Mouse (Mus musculus) limb, embryonic 14.5 days (tissue): Measurements from ENCODE around the gene Cs. TPM values are rescaled to one million over a fixed set of nuclear protein-coding genes. Genes with fewer than 3 reads are reported as not detected.

Experiments
- ATAC-seq: fragments of 200-750 bp; cut with Nextera tagmentation; 2 replicates; pipeline ENCODE4 v1.8.0; 2017; ENCODE audit warnings: low read depth, moderate number of reproducible peaks, moderate TSS enrichment; ENCODE audit not compliant: low FRiP score
- DNase-seq: peaks from one replicate; pipeline ENCODE4 v3.0.0-alpha.2; 2015; ENCODE audit warnings: low spot score
- H3K27ac ChIP-seq: fragments of 300-500 bp; sonication (generic); replicated peaks from 2 replicates; pipeline ENCODE4 v1.5.1; 2014; ENCODE audit warnings: low read depth, mild to moderate bottlenecking, low read length, moderate library complexity, mixed read lengths
- H3K27me3 ChIP-seq: fragments of 300-500 bp; sonication (generic); 2 replicates; pipeline ENCODE4 v1.6.1; 2014; ENCODE audit warnings: low read length, mixed read lengths; ENCODE audit not compliant: control insufficient read depth, insufficient read depth
- H3K36me3 ChIP-seq: fragments of 300-500 bp; sonication (generic); 2 replicates; pipeline ENCODE4 v1.6.1; 2014; ENCODE audit warnings: mild to moderate bottlenecking, low read length, moderate library complexity, mixed read lengths; ENCODE audit not compliant: control insufficient read depth, insufficient read depth
- H3K4me1 ChIP-seq: fragments of 300-500 bp; sonication (generic); 2 replicates; pipeline ENCODE4 v1.6.1; 2014; ENCODE audit warnings: antibody characterized with exemption, low read length, mixed read lengths; ENCODE audit not compliant: control insufficient read depth, insufficient read depth
- H3K4me2 ChIP-seq: fragments of 300-500 bp; sonication (generic); replicated peaks from 2 replicates; pipeline ENCODE4 v1.6.1; 2014; ENCODE audit warnings: low read depth, mild to moderate bottlenecking, low read length, moderate library complexity; ENCODE audit not compliant: severe bottlenecking
- H3K4me3 ChIP-seq: fragments of 300-500 bp; sonication (generic); replicated peaks from 2 replicates; pipeline ENCODE4 v1.5.1; 2014; ENCODE audit warnings: low read length
- H3K9ac ChIP-seq: fragments of 300-500 bp; sonication (generic); 2 replicates; pipeline ENCODE4 v1.6.1; 2014; ENCODE audit warnings: mild to moderate bottlenecking, low read depth, low read length, moderate library complexity; ENCODE audit not compliant: severe bottlenecking
- H3K9me3 ChIP-seq: fragments of 300-500 bp; sonication (generic); 2 replicates; pipeline ENCODE4 v1.6.1; 2016; ENCODE audit warnings: low read length; ENCODE audit not compliant: control insufficient read depth
- POLR2A ChIP-seq: fragments of 200-500 bp; IDR thresholded peaks from 2 replicates; pipeline ENCODE4 v1.8.0; 2012; ENCODE audit warnings: inconsistent platforms, mild to moderate bottlenecking, moderate library complexity, borderline replicate concordance; ENCODE audit not compliant: insufficient read depth, insufficient read length; ENCODE audit errors: extremely low read depth
- WGBS: fragments of 180-500 bp; shearing (Covaris S2); extraction: QIAGEN DNeasy Blood & Tissue Kit; methylation state at CpG from one replicate; pipeline ENCODE4 v1.1.7; 2014; 5-methylcytosine and 5-hydroxymethylcytosine counted together
- polyA plus RNA-seq, 2 experiments: library from polyadenylated mRNA; depleted of rRNA in 1 of 2; stranded (reverse) in 1 of 2; unstranded in 1 of 2; fragments of >200 nt; fragmentation: Nextera tagmentation in 1 of 2; extraction: Ambion mirVana in 1 of 2; gene quantifications; 2 replicates each; pipeline versions ENCODE4 v1.2.1 to v1.2.3; 2012 to 2014

Gene Cs
- polyA plus RNA-seq, 2 experiments: 131 to 174 TPM

- no peak overlapping the region for H3K9ac ChIP-seq
- no peak overlapping the region for H3K27ac ChIP-seq
- no peak overlapping the region for H3K4me2 ChIP-seq
Measured at GRCm38 (mm10) chr10:128298243-128298642, 39.3 kb upstream of the Cs start.

GRCm38 (mm10) chr10:128298702-128299171 lies 38.8 kb upstream of the Cs start, which contains the start of gene Il23a:
TSS of gene Il23a (minus strand) at chr10:128298752.
- Histone ChIP-seq H3K9ac (no peak within 1 kb of the TSS), H3K27ac (no peak within 1 kb of the TSS), H3K4me2 (no peak within 1 kb of the TSS), H3K4me1 (peaks cover 8% of the 10 kb centered on the region), H3K4me3 (no peak within 1 kb of the TSS), H3K9me3 (no peaks in the 10 kb centered on the region), H3K36me3 (no peaks in the 10 kb centered on the region), H3K27me3 (no peaks in the 10 kb centered on the region)
- no peak for ATAC-seq
- TF ChIP-seq POLR2A: no peak
- WGBS: 81% methylated on average over 11 of the region's 11 CpGs
- no peak for DNase-seq

More at GRCm38 (mm10) chr10:128298243-128298642, 39.3 kb upstream of the Cs start:
- Histone ChIP-seq H3K27me3 (no peaks in the 10 kb centered on the region), H3K4me3 (no peak overlapping the region), H3K9me3 (no peaks in the 10 kb centered on the region), H3K4me1 (peaks cover 7% of the 10 kb centered on the region; the same call in 1 of the 2 replicates), H3K36me3 (peaks cover 4% of the 10 kb centered on the region; the same call in 1 of the 2 replicates)
- no peak for ATAC-seq
- no peak for DNase-seq
- 73% methylated on average over 6 of the region's 6 CpGs for WGBS
- no peak for TF ChIP-seq POLR2A

DNA sequence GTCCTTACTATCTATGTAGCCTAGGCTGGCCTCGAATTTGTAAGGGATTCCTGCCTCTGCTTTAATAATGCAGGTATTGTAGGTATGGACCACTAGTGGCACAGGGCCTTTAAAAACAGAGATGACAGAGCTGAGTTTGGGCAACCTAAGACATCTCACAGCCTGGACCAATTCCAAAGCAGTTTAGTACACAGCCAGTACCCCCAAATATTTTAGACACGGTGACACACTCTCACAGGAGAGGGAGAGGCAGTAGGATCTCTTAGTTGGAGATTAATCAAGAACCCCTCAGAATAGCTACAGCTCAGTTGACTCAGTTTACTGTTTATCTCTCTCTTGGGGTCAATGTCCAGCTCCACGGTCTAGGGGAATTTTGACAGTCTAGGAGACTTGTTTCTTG lies 35.2 kb upstream of the Cs start:
- Histone ChIP-seq H3K27me3 (no peaks in the 10 kb centered on the region), H3K4me3 (peak overlapping the region; percentile 60), H3K9ac (peak overlapping the region; percentile 87), H3K27ac (peak overlapping the region; percentile 97), H3K36me3 (peaks cover 5% of the 10 kb centered on the region), H3K9me3 (no peaks in the 10 kb centered on the region), H3K4me1 (peaks cover 14% of the 10 kb centered on the region), H3K4me2 (peak overlapping the region; percentile 79)
- WGBS: 28% methylated on average over 3 of the region's 3 CpGs
- TF ChIP-seq POLR2A: no peak
- no peak for DNase-seq
- ATAC-seq: no peak

DNA sequence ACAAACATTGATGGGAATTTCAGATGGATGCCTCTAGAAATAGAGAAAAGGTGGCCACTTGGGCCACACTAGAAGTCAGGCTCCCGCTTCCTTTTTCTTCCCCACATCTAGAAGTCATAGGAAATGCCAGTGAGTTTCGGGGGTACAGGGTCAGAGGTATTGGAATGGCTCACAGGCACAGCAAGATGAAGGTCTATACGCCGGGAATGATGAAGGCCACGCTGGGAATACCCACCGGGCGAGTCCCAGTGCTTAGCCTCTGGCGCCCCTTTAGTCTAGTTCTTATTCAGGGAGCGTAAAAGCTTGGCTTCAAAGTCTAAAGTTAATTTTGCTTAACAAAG lies 34.8 kb upstream of the Cs start:
- under 1% methylated on average over 9 of the region's 9 CpGs for WGBS
- TF ChIP-seq POLR2A: no peak
- Histone ChIP-seq H3K4me2 (peak overlapping the region; percentile 79), H3K9me3 (no peaks in the 10 kb centered on the region), H3K27me3 (no peaks in the 10 kb centered on the region), H3K27ac (peak overlapping the region; percentile 97), H3K4me3 (peak overlapping the region; percentile 60), H3K9ac (peak overlapping the region; percentile 87), H3K36me3 (peaks cover 5% of the 10 kb centered on the region), H3K4me1 (peaks cover 12% of the 10 kb centered on the region)
- ATAC-seq: no peak
- no peak for DNase-seq

DNA sequence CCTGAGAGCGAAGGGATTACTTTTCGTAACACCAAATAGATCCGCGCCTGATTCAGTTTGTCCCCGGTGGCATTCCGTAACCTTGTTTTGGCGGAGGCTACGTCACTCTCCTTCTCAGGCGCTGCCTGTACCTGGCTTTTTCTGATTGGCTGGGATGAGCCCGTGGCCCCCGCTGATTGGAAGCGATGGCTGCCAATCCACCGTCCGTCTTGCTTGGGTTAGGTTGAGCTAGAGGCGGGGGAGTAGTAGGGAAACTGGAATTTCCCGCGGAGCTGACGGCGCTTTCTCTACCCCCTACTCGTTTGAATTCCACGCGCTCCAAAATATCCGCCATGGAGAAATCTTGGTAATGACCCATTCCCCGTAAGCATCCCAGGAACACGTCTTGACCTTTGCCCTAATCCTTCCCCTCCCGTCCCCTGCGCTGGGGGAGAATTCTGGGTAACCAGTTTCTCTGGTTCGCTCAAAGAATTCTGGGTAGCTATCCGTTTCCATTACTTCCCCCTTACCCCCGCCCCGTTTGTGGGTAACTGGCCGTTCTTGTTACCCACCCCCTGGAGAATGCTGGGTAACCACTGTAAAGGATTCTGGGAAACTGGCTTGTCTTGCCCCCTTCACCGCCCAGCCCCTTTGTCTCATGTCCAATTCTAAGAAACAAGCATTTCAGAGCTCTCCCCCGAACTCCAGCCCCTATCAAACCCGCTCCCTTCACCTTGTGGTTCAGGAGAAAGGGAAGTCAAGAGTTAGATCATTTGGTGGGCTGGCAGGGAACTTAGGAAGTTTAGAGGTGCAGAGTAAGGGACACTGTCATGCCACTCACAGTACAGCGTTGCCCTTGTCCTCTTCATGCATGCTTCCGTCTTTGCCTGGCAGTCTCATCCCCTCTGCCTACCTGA lies 34.2 kb upstream of the Cs start, which contains the start of gene Pan2:
TSS of gene Pan2 (plus strand) at position 210 of the 896 bp plus-strand sequence.
- TF ChIP-seq POLR2A: peak; percentile 57; the same call in 1 of the 2 replicates
- Histone ChIP-seq H3K27ac (peak within 1 kb of the TSS; percentile 97), H3K36me3 (peaks cover 5% of the 10 kb centered on the region), H3K27me3 (no peaks in the 10 kb centered on the region), H3K9me3 (no peaks in the 10 kb centered on the region), H3K4me2 (peak within 1 kb of the TSS; percentile 91), H3K9ac (peak within 1 kb of the TSS; percentile 87), H3K4me3 (peak within 1 kb of the TSS; percentile 60), H3K4me1 (peaks cover 12% of the 10 kb centered on the region)
- peak; percentile 99 for DNase-seq
- peak; percentile 100 for ATAC-seq
- under 1% methylated on average over 37 of the region's 37 CpGs for WGBS
